Mouse (Mus musculus): ENCODE measurements at regions not wholly inside any gene's neighbourhood (a gene's known extent, or its start where the extent isn't known, plus 50 kb on each side); places are given as distances from the start of the nearest gene placed in this dataset.
A peak's percentile ranks its signal among the peaks of the same experiment; 100 is the strongest.

DNA sequence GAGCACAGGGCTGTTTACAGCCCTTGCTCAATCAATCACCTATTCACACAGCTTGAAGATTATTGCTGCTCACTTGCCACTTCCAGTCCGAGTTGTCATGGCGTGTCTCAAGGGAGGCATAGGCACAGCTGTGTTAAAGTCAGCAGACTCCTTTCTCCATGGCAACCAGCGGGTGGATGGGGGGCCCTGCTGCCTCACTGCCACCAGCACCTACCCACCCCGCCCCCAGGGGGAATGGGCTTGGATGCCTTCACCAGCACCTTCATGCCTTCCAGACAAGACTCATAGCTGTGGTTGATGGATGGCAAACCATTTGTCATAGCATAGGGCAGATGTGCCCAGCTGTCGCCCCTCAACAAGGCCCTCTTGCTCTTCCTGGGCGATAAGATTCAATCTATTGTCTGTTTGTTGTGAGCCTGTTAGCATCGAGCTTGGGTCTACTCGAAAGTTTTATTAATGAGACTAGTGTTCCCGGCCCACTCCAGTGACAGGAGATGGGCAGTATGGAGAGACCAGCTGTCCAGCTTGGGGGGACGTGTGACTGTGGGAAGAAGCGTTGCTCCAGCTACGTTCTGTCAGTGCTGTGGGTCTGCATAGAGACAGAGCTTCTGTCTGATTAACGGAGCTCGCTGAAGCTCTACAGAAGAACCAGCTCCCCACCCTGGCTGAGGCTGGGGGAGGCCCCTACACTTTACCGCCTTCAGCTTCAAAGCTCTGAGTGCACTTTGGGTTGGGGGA lies 475.7 kb upstream of the Kcnab2 start:
- 55% methylated on average over 15 of the region's 15 CpGs for WGBS
- peak; percentile 65 for ATAC-seq
- H3K4me1 ChIP-seq (replicated peaks), result peaks cover 19% of the 10 kb centered on the region
- H3K9ac ChIP-seq (replicated peaks), result no peak overlapping the region
- no peaks in the 10 kb centered on the region for H3K36me3 ChIP-seq
- H3K9me3 ChIP-seq, result no peaks in the 10 kb centered on the region
- H3K27me3 ChIP-seq, result no peaks in the 10 kb centered on the region
- H3K4me3 ChIP-seq (replicated peaks), result no peak overlapping the region
- H3K4me2 ChIP-seq (replicated peaks), result no peak overlapping the region
- 0 out of 2 replicates have a peak overlapping the region, but pooled peaks have one; percentile 14 for H3K27ac ChIP-seq

DNA sequence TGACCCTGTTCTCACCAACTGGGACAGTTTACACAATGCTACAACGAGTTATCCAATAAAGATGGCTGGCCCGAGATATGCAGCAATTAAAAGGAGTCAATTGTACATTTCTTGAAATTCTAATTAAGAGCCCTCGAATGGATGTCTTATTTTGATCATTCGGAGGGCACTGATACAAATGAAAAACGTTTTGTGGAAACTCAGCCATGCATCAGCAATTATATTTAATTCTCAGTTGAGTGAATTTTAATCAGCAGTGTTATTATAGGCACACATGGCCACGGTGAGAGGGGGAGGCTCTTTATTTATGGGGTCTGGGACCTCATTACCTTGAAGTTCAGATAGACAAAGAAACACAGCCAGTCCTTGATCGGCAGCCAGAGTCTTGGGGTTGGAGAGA lies 471.3 kb upstream of the Kcnab2 start:
- Histone ChIP-seq H3K27ac (no peak overlapping the region), H3K4me2 (replicated peaks) (no peak overlapping the region), H3K9ac (replicated peaks) (no peak overlapping the region), H3K9me3 (no peaks in the 10 kb centered on the region), H3K4me3 (replicated peaks) (no peak overlapping the region), H3K36me3 (no peaks in the 10 kb centered on the region), H3K27me3 (no peaks in the 10 kb centered on the region), H3K4me1 (replicated peaks) (peaks cover 16% of the 10 kb centered on the region)
- WGBS, result 59% methylated on average over 7 of the region's 7 CpGs
- no peak for ATAC-seq

GRCm38 (mm10) chr4:152941159-152941558 lies 463.5 kb upstream of the Kcnab2 start:
- Histone ChIP-seq H3K27me3 (no peaks in the 10 kb centered on the region), H3K4me2 (replicated peaks) (no peak overlapping the region), H3K36me3 (no peaks in the 10 kb centered on the region), H3K27ac (no peak overlapping the region), H3K4me3 (replicated peaks) (no peak overlapping the region), H3K4me1 (replicated peaks) (no peaks in the 10 kb centered on the region), H3K9me3 (no peaks in the 10 kb centered on the region), H3K9ac (replicated peaks) (no peak overlapping the region)
- ATAC-seq, result no peak
- 89% methylated on average over 8 of the region's 8 CpGs for WGBS

- Histone ChIP-seq H3K27me3 (no peaks in the 10 kb centered on the region), H3K4me1 (replicated peaks) (no peaks in the 10 kb centered on the region), H3K9ac (replicated peaks) (no peak overlapping the region), H3K4me3 (replicated peaks) (no peak overlapping the region), H3K36me3 (no peaks in the 10 kb centered on the region), H3K9me3 (no peaks in the 10 kb centered on the region), H3K4me2 (replicated peaks) (no peak overlapping the region), H3K27ac (no peak overlapping the region)
- no peak for ATAC-seq
- 80% methylated on average over 2 of the region's 2 CpGs for WGBS
Measured at GRCm38 (mm10) chr4:152936614-152937013, 458.9 kb upstream of the Kcnab2 start.

GRCm38 (mm10) chr4:152935484-152935883 lies 457.8 kb upstream of the Kcnab2 start:
- no peak overlapping the region for H3K27ac ChIP-seq
- H3K36me3 ChIP-seq, result no peaks in the 10 kb centered on the region
- no peak for ATAC-seq
- no peak overlapping the region for H3K4me2 ChIP-seq (replicated peaks)
- H3K4me3 ChIP-seq (replicated peaks), result no peak overlapping the region
- no peaks in the 10 kb centered on the region for H3K27me3 ChIP-seq
- no peak overlapping the region for H3K9ac ChIP-seq (replicated peaks)
- no peaks in the 10 kb centered on the region for H3K9me3 ChIP-seq
- 87% methylated on average over 3 of the region's 3 CpGs for WGBS
- H3K4me1 ChIP-seq (replicated peaks), result no peaks in the 10 kb centered on the region

DNA sequence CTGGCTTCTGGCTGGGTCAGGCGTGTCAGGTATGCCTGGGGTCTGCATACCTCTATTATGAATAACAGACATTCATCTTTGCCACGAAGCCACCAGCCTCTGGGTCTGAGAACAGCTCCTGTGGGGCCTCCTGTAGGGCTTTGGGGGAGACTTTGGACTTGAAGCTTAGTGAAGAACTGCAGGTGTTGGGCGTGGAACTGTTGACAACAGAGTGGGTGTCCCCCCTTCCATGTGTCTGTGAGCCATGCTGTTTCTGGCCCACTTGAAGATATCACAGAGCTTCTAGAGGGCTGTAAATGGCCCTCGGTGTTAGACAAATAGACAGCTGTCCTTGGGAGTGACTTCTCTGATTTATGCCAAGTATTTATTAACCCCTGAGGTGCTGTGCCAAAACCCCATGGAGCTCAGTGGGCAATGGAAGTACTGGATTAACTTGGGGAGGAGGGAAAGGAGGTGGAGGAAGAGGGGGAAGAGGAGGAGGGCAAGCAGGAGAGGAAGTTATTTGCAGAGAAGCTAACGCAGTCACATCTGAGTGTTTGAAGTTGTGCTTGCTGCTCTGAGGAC lies 450.8 kb upstream of the Kcnab2 start:
- no peaks in the 10 kb centered on the region for H3K36me3 ChIP-seq
- H3K27ac ChIP-seq, result no peak overlapping the region
- peaks cover 8% of the 10 kb centered on the region for H3K9me3 ChIP-seq
- no peak overlapping the region for H3K4me2 ChIP-seq (replicated peaks)
- no peak for ATAC-seq
- peaks cover 4% of the 10 kb centered on the region; the same call in 1 of the 2 replicates for H3K27me3 ChIP-seq
- H3K9ac ChIP-seq (replicated peaks), result no peak overlapping the region
- peaks cover 8% of the 10 kb centered on the region for H3K4me1 ChIP-seq (replicated peaks)
- H3K4me3 ChIP-seq (replicated peaks), result no peak overlapping the region
- 63% methylated on average over 5 of the region's 5 CpGs for WGBS

- peaks cover 10% of the 10 kb centered on the region; the same call in 1 of the 2 replicates for H3K27me3 ChIP-seq
- no peak overlapping the region for H3K27ac ChIP-seq
- ATAC-seq, result no peak
- H3K36me3 ChIP-seq, result no peaks in the 10 kb centered on the region
- WGBS, result 82% methylated on average over 3 of the region's 3 CpGs
- H3K4me2 ChIP-seq (replicated peaks), result no peak overlapping the region
- H3K9me3 ChIP-seq, result no peaks in the 10 kb centered on the region
- no peak overlapping the region for H3K9ac ChIP-seq (replicated peaks)
- peaks cover 12% of the 10 kb centered on the region for H3K4me1 ChIP-seq (replicated peaks)
- no peak overlapping the region for H3K4me3 ChIP-seq (replicated peaks)
Measured at GRCm38 (mm10) chr4:152920261-152920660, 442.6 kb upstream of the Kcnab2 start.

- Histone ChIP-seq H3K4me2 (replicated peaks) (no peak overlapping the region), H3K9me3 (no peaks in the 10 kb centered on the region), H3K27ac (no peak overlapping the region), H3K36me3 (no peaks in the 10 kb centered on the region), H3K4me1 (replicated peaks) (peaks cover 12% of the 10 kb centered on the region), H3K9ac (replicated peaks) (no peak overlapping the region), H3K27me3 (peaks cover 11% of the 10 kb centered on the region), H3K4me3 (replicated peaks) (no peak overlapping the region)
- WGBS, result 88% methylated on average over 1 of the region's 1 CpGs
- ATAC-seq, result no peak
Measured at GRCm38 (mm10) chr4:152919851-152920250, 442.2 kb upstream of the Kcnab2 start.

DNA sequence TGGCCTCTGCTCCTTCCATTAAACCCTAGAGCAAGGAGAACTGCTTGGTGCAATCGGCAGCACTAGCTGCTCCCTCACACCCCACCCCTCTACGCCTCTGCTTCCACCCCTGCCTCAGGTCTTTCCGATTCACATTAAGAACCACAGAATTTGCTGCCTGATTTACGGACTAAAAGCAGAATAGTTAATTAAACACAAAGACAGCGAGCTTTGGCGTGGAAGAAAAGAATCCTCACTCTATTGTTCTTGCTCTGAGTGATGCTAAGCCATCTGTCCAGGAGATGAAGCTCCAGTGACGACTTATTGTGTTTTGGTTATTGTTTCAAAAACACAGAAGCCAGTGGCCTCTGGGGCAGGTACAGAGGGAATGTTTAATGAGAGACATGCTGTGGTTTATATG lies 438.9 kb upstream of the Kcnab2 start:
- peak overlapping the region; percentile 9; the same call in 1 of the 2 replicates for H3K4me2 ChIP-seq (replicated peaks)
- H3K27me3 ChIP-seq, result peaks cover 21% of the 10 kb centered on the region
- peaks cover 25% of the 10 kb centered on the region for H3K4me1 ChIP-seq (replicated peaks)
- peak overlapping the region; percentile 55; the same call in 1 of the 2 replicates for H3K27ac ChIP-seq
- H3K9me3 ChIP-seq, result no peaks in the 10 kb centered on the region
- WGBS, result 2% methylated on average over 7 of the region's 7 CpGs
- no peak overlapping the region for H3K4me3 ChIP-seq (replicated peaks)
- H3K36me3 ChIP-seq, result no peaks in the 10 kb centered on the region
- ATAC-seq, result peak; percentile 25; the same call in 1 of the 2 replicates
- H3K9ac ChIP-seq (replicated peaks), result 0 out of 2 replicates have a peak overlapping the region, but pooled peaks have one; percentile 21

- no peak overlapping the region for H3K4me3 ChIP-seq (replicated peaks)
- no peak overlapping the region for H3K9ac ChIP-seq (replicated peaks)
- peaks cover 28% of the 10 kb centered on the region for H3K27me3 ChIP-seq
- ATAC-seq, result peak; percentile 43; the same call in 1 of the 2 replicates
- no peak overlapping the region for H3K27ac ChIP-seq
- H3K9me3 ChIP-seq, result no peaks in the 10 kb centered on the region
- WGBS, result 28% methylated on average over 10 of the region's 10 CpGs
- no peaks in the 10 kb centered on the region for H3K36me3 ChIP-seq
- H3K4me1 ChIP-seq (replicated peaks), result peaks cover 25% of the 10 kb centered on the region
- H3K4me2 ChIP-seq (replicated peaks), result no peak overlapping the region; the same call in 1 of the 2 replicates
Measured at GRCm38 (mm10) chr4:152913497-152913896, 435.8 kb upstream of the Kcnab2 start.

DNA sequence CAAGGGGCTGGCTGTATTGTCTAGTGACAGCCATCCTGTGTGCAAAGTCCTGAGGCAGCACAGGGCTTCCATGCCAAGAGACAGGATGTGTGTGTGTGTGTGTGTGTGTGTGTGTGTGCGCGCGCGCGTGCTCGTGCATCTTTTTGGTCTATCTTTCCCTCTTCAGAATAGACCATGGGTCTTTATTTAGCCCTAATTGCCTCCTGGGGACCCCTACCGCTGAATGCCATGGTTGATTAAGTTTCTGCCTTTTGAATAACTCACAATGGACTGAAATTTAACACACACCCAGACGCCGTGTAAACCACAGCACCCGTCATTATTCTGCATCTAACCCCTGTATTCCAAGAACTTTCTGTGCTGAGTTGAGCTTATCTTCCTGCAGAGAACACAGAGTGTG lies 435.2 kb upstream of the Kcnab2 start:
- no peak overlapping the region for H3K9ac ChIP-seq (replicated peaks)
- 36% methylated on average over 10 of the region's 10 CpGs for WGBS
- H3K27ac ChIP-seq, result no peak overlapping the region
- H3K4me1 ChIP-seq (replicated peaks), result peaks cover 25% of the 10 kb centered on the region
- no peaks in the 10 kb centered on the region for H3K36me3 ChIP-seq
- no peak overlapping the region for H3K4me3 ChIP-seq (replicated peaks)
- H3K9me3 ChIP-seq, result no peaks in the 10 kb centered on the region
- peaks cover 28% of the 10 kb centered on the region for H3K27me3 ChIP-seq
- no peak for ATAC-seq
- no peak overlapping the region for H3K4me2 ChIP-seq (replicated peaks)

GRCm38 (mm10) chr4:152908235-152908634 lies 430.6 kb upstream of the Kcnab2 start:
- Histone ChIP-seq H3K36me3 (no peaks in the 10 kb centered on the region), H3K9me3 (no peaks in the 10 kb centered on the region), H3K4me1 (replicated peaks) (peaks cover 8% of the 10 kb centered on the region), H3K9ac (replicated peaks) (no peak overlapping the region), H3K27me3 (peaks cover 19% of the 10 kb centered on the region), H3K4me3 (replicated peaks) (no peak overlapping the region), H3K4me2 (replicated peaks) (no peak overlapping the region), H3K27ac (no peak overlapping the region)
- peak; percentile 46; the same call in 1 of the 2 replicates for ATAC-seq
- WGBS, result 75% methylated on average over 5 of the region's 5 CpGs
